Mouse (Mus musculus): Measurements from ENCODE around the gene Cryl1.

Gene Cryl1

DNA sequence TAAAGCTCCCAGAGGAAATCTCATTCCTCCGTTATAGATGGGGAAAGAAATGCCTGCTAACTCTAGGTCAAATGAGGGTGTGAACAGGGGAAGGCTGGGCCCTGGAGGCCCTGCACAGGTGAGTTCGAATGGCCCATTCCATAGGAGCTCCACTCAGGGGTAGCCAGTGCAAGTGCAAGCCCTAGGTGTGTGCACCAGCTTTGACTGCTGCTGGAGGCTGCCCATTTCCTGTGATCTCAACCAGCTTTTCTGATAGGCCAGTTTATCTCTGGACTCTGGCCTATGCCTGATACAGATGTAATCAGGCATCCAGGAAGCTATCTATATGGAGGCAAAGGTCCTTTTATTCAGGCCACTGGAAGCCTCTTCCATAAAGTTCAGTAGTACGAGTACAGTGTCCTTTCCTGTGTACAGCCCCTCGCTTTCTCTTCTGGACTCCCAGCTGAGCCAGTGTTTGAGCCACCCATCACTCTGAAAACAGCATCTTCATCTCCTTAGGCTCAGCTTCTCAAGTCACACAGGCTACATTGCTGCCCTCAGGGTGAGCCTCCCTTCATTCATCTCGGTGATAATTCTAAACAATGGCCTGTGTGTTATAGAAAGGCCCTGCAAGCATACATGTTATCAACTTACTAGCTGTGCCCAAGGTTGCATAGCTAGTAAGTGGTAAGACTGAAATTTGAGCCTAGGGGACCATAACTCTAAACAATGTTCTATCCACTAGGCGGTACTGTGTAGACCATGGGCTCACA, 167.9 kb downstream of the Cryl1 start:
- no peak for DNase-seq

Data from cerebellum, postnatal 10 days (tissue).